Mouse (Mus musculus) erythroid progenitor cell, adult 5-6 weeks (primary cell): ENCODE results near the gene Atrnl1. TPM values are rescaled to one million over a fixed set of nuclear protein-coding genes. Genes with fewer than 3 reads are reported as not detected.
"Not testable (repeated sequence)": the region's sequence is repeated elsewhere in the genome, so short reads cannot be mapped to it uniquely, and the experiment has no call there.

Experiments
- ATAC-seq: replicated peaks from 2 replicates; pipeline ENCODE4 v1.8.0; 2016; ENCODE audit warnings: moderate number of reproducible peaks, mild to moderate bottlenecking, moderate TSS enrichment, inconsistent platforms; ENCODE audit not compliant: poor library complexity, low FRiP score, severe bottlenecking
- total RNA-seq, 2 experiments: library from RNA; stranded (forward) in 1 of 2; stranded (reverse) in 1 of 2; fragments of 150-400 nt in 1 of 2; fragments of 186-747, 209-891 nt in 1 of 2; gene quantifications; 2 replicates each; pipeline versions ENCODE4 v1.2.3 to v1.2.4; 2015 to 2017; ENCODE audit warnings: low replicate concordance in 2 of 2

Atrnl1 gene
- total RNA-seq, 2 experiments from 2014 or later, result 3.4 to 5.5 TPM

DNA sequence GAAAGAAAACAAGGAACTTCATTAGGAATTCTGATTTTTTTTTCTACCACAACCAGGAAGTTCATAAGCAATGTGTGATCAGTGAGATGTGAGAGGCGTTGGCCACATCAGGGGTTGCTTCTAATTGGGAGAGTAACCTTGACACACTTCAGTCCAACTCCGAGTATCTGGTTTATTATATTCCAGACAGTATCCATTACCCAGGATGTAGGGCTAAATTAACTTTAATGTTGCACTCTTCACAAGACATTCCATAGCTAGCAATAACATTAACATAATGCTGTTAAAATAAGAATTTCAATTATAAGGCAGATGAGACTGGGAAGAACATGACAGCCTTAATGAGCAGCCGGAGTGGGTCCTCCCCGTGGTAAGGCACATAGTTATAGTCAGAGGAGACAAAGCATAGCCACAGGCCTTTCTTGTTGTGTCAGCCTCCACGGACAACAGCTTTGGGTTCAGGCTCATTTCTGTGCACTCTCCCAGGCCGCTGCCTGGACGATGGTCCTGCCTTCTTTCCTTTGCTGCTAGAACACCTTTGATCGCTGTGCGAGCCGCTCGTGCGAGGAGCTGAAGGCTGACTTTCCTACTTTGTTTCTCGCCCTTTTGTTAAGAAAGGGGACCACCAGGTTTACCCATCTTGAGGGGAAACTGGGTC lies 338.6 kb downstream of the Atrnl1 start:
- ATAC-seq, result no peak

DNA sequence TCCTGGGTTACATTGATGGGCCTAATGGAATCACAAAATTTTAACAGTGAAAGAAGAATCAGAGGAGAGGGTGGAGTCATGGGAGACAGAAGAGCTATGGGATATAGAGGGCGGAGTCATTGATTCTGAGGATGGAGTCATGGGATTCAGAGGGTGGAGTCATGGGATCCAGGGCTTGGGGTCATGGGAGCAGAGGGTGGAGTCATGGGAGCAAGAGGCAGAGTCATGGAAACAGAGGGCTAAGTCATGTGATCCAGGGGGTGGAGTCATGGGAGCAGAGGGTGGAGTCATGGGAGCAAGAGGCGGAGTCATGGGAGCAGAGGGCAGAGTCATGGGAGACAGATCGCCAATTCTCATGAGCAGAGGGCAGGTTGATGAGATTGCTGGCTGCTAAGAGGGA lies 343.3 kb downstream of the Atrnl1 start:
- ATAC-seq, result no peak

DNA sequence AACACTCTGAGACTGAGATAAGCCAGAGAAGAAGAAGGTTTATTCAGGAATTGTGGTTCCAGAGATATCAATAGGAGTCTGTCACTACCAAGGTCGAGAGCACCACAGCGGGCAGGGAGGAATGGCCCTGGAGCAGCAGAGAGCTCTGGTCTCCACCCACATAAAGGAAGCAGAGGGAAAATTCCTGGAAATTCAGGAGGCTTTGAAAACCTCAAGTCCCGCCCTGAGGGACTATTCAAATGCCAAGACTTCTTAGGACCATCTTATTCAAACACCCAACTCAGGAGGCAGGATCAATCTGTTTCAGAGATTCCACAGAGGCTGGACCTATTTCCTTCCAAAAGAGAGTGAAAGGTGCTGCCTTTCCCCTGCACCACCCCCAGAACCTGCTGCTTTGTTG lies 345.6 kb downstream of the Atrnl1 start:
- no peak for ATAC-seq

DNA sequence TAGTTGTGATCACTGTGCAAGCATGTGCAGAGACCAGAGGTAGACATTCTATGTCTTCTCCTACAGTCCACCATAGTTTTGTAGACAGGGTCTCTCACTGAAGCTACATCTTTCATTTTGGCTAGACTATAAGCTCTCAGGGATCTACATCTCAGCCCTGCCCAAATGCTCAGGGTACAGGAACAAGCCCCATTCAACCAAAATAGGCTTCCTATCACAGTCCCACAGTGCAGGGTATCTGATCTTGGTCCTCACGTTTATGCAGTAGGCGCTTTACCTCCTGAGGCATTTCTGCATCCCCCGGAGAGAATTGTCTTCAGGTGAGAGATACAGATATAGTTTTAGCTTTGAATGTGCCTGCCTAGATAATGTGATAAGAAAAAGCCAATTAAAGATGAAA lies 346.5 kb downstream of the Atrnl1 start:
- no peak for ATAC-seq

DNA sequence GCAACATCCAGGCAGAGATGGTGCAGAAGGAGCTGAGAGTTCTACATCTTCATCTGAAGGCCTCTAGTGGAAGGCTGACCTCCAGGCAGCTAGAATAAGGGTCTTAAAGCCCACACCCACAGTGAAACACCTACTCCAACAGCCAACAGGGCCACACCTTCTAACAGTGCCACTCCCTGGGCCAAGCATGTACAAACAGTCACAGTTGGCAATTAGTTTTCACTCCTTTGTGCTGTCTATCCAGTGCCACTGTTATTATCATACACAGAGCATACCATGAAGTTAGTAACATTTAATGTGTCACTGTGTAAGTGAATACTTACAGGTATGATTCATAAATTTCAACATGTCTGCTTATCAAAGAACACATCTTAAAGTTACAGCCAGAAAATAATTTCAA lies 347.3 kb downstream of the Atrnl1 start:
- no peak for ATAC-seq

DNA sequence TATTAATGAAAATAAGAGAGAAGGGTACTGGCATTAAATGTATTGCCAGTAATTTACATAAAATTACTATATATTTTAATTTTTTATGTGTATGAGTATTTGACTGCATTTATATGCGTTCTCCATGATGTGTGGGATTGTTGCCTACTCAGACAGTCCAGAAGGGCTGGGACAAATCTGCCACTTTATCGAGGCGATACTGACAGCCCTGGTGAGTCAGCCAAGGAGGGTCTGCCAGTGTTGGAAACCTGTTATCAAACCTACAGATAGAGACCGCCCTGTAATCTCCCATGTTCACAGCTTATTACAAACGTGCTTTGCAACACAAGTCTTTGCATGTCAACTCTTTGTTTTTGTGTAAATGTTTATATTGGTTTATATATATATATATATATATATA lies 347.9 kb downstream of the Atrnl1 start:
- no peak for ATAC-seq

DNA sequence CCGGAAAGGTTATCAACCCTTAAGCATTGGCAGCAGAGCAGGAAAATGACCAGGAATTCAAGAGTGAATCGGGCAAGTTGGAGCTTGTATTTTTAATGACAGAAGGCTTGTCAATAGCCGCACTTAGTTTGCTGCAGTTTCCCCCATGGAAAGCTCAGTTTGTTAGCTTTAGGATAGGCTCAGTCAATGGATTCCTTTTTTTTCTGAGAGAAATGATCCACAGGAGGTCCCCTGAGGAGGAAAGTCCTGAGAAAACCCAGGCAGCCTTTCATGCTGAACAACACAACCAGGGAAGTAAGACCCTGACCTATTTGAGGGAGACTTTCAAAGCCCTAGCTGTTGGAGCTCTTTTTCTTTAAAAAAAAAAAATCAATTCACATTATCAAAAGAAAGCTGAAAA lies 350.5 kb downstream of the Atrnl1 start:
- ATAC-seq, result no peak

DNA sequence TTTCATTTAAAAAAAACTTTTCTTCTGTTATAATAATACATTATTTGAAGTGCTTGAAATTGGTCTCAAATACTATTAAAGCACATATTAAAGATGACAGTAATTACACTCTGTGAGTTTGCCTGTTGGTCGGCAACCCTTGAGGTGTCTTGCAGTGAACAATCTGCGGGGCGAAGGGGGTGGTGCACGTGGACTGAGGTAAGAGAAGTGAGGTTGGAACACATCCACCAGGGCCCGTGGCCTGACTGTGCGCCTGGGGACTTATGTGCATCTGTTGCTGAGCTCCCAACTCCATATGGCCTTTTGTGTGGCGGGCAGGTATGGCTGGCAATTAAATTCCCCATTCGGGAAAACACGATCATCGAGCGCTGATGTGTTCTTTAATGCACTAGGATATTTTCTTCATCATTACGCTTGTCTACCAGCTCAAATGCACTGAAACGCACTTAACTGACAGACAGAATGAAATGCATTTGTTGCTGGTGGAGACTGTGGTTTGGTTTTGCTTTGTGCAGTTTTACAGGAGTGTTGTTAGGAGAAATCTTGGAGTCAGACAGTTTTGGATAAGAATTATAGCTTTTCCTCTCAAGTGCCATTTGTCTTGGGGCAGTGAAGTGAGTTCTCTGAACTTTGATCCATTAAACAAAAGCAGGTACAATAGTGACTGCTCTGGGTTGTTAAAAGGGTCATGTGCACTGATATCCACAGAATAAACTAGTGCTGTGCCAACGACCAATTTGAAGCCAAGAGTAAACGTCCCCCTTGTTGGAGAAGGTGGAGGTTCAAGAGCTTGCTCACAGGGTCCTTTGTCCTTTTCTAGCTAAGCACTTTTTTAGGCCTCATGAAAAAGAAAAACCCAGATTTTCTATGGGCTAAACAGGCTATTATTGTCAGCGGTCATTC lies 351.2 kb downstream of the Atrnl1 start:
- ATAC-seq, result no peak

DNA sequence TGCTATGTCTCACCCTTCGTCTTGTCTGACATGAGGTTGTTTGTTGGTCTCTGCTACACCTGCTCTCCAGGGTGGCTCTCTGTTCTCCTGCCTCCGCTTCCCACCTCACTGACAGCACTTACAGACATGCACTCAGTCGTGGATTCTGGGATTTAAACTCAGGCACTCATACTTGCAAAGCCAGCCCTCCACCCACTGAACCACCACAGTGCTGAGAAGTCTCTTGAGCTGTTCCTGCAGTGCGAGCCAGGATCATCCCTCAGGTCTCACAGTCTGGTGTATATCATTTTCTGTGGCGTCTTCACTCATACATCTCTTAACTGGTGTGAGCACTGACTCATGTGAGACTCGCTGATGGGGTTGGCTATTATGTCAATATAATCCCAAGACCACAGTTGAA lies 353.0 kb downstream of the Atrnl1 start:
- no peak for ATAC-seq

DNA sequence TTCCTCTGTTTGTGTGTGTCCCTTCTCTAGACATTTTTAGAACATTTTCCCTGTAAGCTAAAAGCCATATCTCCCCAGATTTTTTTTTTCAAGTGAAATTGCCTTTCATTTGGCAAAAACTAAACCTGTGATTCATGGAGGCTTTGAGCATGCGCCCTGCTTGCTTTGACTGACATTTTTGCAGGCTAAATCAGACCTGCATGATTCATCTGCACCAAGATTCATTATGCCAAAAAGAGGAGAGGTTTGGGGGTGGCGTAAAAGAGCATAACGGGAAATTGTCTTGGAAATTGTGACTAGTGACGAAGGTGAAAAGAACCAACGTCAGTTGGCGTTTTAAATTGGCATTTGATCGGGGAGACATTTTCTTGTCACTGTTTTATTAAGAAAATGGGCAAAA lies 358.9 kb downstream of the Atrnl1 start:
- ATAC-seq, result no peak

DNA sequence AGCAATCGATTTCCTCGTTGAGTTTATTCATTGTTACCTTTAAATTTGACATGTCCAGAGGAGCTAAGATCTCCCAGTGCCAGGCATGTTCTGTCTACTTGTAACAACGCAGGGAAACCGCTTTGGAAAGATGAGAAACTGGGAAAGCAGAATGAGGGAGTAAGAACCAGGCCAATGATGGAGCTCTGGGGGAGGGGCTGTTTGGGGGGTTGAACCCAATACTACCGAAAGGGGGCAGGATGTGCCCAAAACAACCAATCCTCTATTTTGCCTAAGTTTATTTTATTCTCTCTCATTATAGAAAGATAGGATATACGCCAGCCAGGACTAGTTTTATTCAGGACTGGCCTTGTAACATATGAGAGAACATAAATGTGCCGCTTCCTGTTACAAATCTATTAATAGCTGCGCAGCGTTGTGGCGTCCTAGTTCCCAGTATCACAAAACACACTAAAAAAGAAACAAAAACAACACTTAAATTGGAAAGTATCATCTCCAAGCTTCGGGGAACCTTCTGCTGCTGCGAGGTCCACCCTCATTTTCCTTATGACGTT lies 359.6 kb downstream of the Atrnl1 start:
- ATAC-seq, result no peak

DNA sequence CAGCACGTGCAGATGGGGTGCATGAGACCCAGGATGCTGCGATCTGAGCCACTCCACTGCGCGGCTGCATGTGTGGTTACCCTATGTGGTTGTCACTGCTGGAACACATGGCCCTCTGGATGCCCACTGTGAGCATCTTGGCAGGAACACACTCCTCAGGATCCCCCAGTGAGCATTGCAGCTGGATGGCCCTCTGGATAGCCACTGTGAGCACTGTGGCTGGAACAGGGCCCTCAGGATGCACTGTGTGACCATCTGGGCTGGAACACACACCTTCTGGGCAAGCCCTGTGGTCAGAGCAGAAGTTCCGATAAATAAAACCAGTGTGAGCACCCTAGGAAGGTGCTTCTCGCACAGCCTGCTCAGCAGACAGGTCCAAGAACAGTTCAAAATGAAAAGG lies 364.4 kb downstream of the Atrnl1 start:
- ATAC-seq, result no peak

DNA sequence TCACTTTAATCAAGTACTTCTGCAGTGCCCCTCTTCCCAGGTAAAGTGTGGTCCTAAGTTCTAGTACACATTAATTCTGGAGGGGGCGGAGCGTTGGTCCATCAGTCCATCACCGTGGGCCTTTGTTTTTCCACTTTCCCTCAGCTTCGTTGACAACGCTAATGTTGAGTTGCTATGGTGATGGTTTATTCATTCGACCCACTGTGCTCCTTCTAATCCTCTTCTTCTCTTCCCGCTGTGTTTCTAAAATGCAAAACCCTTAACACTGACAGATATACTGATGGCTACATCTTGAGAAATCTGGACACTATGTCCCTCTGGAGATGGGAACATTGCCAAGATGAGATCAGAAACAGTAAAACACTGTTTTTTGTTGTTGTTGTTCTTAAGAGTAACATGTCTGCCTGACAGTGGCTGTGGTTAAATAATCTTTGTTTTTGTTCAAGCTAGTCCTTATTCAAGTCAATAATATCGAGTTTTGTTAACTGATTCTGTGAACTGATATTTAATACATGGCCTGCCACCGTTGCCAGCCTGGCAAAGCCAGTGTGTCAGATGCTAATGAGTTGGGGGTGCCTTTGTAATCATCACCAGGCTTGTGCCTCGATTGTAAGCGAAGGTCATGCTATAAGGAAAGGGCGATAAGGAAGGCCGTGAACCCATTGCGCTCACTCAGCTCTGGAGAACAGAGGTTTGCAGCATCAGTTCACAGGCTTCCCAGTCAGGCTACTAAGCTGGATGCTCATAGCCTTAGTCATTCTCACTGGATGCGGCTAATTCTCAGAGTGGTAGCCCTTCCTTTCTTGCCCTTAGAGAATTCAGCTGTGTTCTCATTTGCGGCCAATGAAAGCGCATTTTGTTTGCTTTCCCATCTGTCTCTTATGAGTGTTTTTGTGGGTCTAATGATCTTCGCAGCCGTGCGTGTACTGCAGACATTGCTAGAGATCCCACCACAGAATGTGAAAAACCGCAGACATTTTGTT lies 375.4 kb downstream of the Atrnl1 start:
- ATAC-seq, result no peak

DNA sequence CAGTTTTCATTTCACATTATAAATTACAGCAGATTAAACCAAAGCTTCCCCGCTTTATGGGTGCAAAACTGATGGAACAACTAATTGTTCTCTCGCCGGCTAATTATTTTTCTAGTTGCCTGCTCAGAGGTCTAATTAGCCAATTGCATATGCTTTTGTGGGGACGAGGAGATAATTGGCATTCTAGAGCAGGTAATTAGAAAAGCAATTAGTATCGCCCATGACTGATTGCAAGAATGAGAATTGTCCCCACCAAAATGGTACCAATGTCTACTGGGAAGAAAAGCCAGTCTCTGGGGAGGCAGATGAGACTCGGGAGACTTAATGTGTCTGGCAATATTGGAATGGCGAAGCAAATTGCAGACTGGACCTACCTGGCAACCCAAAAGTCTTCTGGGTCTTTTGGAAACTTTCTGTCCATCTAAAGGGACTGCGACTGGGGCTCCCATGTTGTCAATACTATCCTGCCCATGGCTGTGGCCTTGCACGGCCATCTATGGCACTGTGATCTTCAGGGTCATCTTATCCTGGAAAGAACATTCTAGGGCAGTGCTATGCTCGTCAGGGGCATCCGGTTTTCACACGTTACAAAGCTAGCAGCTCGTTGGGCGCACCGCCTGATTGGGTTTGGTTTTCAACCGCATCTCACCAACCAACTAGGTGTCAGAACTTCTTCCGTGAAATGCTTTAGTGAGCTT lies 377.0 kb downstream of the Atrnl1 start:
- no peak for ATAC-seq

DNA sequence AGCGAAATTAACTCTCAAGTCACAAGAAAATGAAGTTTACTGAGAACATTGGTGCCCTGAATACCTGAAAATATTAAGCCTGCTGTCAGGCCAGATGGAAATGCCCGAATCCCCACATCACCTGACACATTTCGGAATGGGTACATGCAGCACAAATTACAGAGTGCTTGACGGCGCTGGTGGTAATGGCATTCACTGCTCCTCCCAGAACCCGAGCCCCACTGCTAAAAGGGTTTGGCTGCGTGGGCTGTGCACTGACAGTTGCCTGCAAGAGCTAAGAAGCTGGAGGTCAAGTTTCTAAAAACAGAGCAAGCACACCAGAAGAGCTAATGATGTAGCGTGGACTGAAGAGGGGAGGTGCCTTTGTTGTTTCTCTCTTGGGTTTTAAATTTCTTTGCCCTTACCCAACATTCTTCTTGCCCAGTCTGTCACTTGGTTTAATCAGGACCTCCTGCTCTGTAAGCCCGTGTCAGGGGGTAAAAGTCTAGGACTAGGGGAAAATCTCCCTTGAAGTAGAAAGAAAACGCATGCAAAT lies 377.8 kb downstream of the Atrnl1 start:
- no peak for ATAC-seq

DNA sequence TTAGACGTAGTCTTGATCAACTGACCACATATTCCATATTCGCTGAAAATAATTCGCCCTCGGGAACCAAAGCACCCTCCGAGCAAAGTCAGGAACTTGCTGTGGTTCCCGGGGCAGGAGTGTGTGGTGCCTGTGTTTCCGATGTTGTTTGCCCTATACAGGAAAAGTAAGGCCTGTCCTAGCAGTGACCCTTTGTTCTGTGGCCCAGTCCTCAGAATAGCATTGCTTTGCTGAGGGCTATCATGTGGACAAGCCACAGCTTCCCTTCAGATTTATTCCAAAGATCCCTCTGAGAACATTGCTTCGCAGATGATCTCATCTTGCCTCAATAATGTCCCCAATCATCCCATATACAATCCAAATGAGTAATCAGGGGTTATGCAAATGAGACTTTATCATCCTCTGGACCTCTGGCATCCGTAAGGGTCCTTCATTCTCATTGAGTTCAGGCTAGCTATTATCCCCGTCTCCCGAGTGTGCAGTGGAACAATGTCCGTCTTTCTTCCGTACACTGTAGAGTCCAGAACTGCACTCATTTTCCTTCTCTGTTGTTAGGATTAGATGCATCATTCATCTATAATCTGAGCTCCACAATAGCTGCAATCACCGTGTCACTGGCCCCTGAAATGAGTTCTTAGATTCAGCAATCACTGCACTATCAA lies 380.4 kb downstream of the Atrnl1 start:
- no peak for ATAC-seq

DNA sequence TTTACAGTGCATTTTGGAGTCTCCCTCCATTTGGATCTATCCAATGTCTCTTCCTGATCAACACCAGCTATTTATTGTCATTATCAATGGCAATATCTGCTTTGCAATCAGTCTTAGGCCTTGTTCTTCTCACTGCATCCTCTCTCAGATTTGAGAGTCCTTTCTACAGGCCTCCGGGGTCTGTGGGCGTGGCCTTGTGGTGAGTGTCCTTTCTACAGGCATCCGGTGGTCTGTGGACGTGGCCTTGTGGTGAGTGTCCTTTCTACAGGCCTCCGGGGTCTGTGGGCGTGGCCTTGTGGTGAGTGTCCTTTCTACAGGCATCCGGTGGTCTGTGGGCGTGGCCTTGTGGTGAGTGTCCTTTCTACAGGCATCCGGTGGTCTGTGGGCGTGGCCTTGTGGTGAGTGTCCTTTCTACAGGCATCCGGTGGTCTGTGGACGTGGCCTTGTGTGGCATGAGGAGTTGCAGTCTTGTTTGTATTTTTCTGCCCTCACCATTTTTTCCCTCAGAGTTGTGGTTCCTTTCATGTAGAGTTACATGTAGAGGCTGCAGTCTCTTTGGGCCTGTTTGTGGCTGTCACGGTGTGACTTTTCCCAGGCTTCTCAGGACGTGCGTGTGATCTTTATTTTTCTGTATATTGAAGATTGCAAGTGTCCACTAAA lies 383.5 kb downstream of the Atrnl1 start:
- not testable (repeated sequence) for ATAC-seq

DNA sequence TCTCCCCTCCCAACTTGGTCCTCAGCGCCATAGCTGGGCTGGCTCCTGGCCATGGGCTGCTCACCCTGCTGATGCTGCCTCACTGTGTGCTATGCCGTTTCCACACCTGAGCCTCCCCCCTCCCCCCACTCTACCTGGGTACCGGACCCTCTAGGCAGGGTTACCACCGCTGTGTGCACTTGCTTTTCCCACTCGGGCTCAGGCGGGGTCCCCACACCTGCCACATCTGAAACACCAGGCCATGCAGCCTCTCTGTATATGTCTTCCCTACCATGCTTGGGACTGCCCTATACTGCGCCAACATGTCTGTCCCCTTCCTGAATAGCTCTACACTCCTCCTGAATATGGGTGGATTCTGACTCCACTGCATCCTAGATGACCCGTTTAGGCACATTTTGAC lies 384.2 kb downstream of the Atrnl1 start:
- no peak for ATAC-seq
